Mouse (Mus musculus) MEL (cell line): ENCODE results near the gene Tbk1.

Experiments used
- BHLHE40 ChIP-seq: IDR thresholded peaks from 2 replicates; pipeline ENCODE4 v1.6.1; 2012; ENCODE audit warnings: low read depth, mild to moderate bottlenecking, inconsistent platforms, low read length, improper control_type of control experiment, borderline replicate concordance
- CTCF ChIP-seq, 3 experiments: IDR thresholded peaks in 2 of 3; conservative IDR thresholded peaks in 1 of 3; 2 replicates each; pipeline ENCODE4 v1.5.1; 2011 to 2012; ENCODE audit warnings: low read length in 3 of 3, low read depth in 2 of 3, mild to moderate bottlenecking in 2 of 3, improper control_type of control experiment in 1 of 3, inconsistent platforms in 1 of 3, mixed read lengths in 1 of 3, moderate library complexity in 1 of 3; ENCODE audit not compliant: control insufficient read depth in 1 of 3, insufficient read depth in 1 of 3, poor library complexity in 1 of 3, severe bottlenecking in 1 of 3
- EP300 ChIP-seq, 2 experiments: IDR thresholded peaks; 2 replicates each; pipeline ENCODE4 v1.6.1; 2011; ENCODE audit warnings: improper control_type of control experiment in 2 of 2, low read length in 2 of 2, low read depth in 1 of 2, mild to moderate bottlenecking in 1 of 2
- MAFK ChIP-seq: IDR thresholded peaks from 2 replicates; pipeline ENCODE4 v1.6.1; 2011; ENCODE audit warnings: low read depth, mild to moderate bottlenecking, low read length, improper control_type of control experiment, borderline replicate concordance
- MAZ ChIP-seq: IDR thresholded peaks from 2 replicates; pipeline ENCODE4 v1.6.1; 2012; ENCODE audit warnings: low read depth, mild to moderate bottlenecking, inconsistent platforms, low read length, improper control_type of control experiment
- MYC ChIP-seq: IDR thresholded peaks from 2 replicates; pipeline ENCODE4 v1.6.1; 2011; ENCODE audit warnings: low read depth, mild to moderate bottlenecking, low read length, improper control_type of control experiment, moderate library complexity
- POLR2A ChIP-seq, 2 experiments: IDR thresholded peaks; 2 replicates each; pipeline ENCODE4 v1.6.1; 2011 to 2012; ENCODE audit warnings: low read length in 2 of 2, mild to moderate bottlenecking in 2 of 2, control low read depth in 1 of 2, improper control_type of control experiment in 1 of 2, low read depth in 1 of 2, moderate library complexity in 1 of 2; ENCODE audit not compliant: control insufficient read depth in 1 of 2, insufficient read depth in 1 of 2, poor library complexity in 1 of 2
- UBTF ChIP-seq: IDR thresholded peaks from 2 replicates; pipeline ENCODE4 v1.6.1; 2012; ENCODE audit warnings: low read depth, mild to moderate bottlenecking, inconsistent platforms, low read length, improper control_type of control experiment, moderate library complexity, borderline replicate concordance; ENCODE audit not compliant: insufficient read depth
- USF1 ChIP-seq: IDR thresholded peaks from 2 replicates; pipeline ENCODE4 v1.6.1; 2014; ENCODE audit warnings: low read depth, mild to moderate bottlenecking, inconsistent platforms, low read length, improper control_type of control experiment, moderate library complexity
- USF2 ChIP-seq, 2 experiments: IDR thresholded peaks; 2 replicates each; pipeline ENCODE4 v1.6.1; 2011 to 2012; ENCODE audit warnings: improper control_type of control experiment in 2 of 2, low read length in 2 of 2, borderline replicate concordance in 1 of 2, inconsistent platforms in 1 of 2, low read depth in 1 of 2, mild to moderate bottlenecking in 1 of 2; ENCODE audit not compliant: insufficient read depth in 1 of 2
- ZC3H11A ChIP-seq: IDR thresholded peaks from 2 replicates; pipeline ENCODE4 v1.6.1; 2012; ENCODE audit warnings: low read depth, mild to moderate bottlenecking, inconsistent platforms, low read length, improper control_type of control experiment

DNA sequence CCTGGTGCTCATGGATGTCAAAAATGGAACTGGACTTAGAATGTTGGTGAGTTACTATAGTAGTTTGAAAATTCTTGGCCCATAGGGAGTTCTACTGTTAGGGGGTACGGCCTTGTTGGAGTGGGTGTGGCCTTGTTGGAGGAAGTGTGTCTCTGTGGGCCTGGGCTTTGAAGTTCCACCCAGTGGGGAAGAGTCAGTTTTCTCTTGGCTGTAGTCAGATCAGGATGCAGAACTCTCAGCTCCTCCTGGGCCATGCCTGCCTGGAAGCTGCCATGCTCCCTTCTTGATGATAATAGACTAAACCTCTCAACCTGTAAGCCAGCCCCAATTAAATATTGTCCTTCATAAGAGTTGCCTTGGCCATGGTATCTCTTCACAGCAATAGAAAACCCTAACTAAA is 47.6 kb upstream of the Tbk1 start:
- TF ChIP-seq USF1, result no peak
- no peak for TF ChIP-seq ZC3H11A
- no peak for TF ChIP-seq USF2 (IDR thresholded peaks at IDR 0.05; ENCODE audit: borderline replicate concordance in 1 of 2, insufficient read depth in 1 of 2, low read depth in 1 of 2, low read length in 2 of 2)
- no peak for TF ChIP-seq EP300 (IDR thresholded peaks at IDR 0.05; ENCODE audit: low read depth in 1 of 2, low read length in 2 of 2)
- no peak for TF ChIP-seq BHLHE40
- no peak for TF ChIP-seq MYC
- no peak for TF ChIP-seq MAZ
- TF ChIP-seq CTCF (IDR thresholded peaks at IDR 0.05 in 2 of 3, conservative IDR thresholded peaks at IDR 0.05 in 1 of 3; ENCODE audit: control insufficient read depth in 1 of 3, insufficient read depth in 1 of 3, low read depth in 2 of 3, low read length in 3 of 3, poor library complexity in 1 of 3, severe bottlenecking in 1 of 3), result no peak
- TF ChIP-seq MAFK, result no peak
- TF ChIP-seq UBTF, result no peak
- TF ChIP-seq POLR2A (IDR thresholded peaks at IDR 0.05; ENCODE audit: control insufficient read depth in 1 of 2, insufficient read depth in 1 of 2, low read depth in 1 of 2, low read length in 2 of 2, poor library complexity in 1 of 2), result peak in 1 of 2 experiments; percentile 76; a peak in 2 of 4 replicates
